Mouse (Mus musculus): ENCODE measurements around the gene Pgf.
A peak's percentile ranks its signal among the peaks of the same experiment; 100 is the strongest.

DNA sequence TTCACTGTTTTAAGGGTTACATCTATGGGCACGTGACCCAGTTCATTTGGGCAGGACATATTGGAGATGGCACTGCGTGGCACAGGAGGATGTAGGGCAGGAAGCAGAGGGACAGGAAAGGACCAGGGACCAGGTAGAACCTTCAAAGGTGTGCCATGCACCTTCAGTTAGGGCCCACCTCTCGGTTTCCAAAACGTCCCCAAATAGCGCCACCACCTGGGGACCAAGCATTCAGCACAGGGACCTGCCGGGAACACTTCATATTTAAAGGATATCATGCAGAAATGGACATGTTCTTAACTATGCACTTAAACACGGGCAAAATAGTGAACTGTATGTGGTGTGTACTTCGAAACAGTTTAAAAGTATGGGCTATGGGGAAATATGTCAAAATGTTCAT is 26.5 kb upstream of the Pgf start:
- TF ChIP-seq CTCF (IDR thresholded peaks at IDR 0.05; ENCODE audit: control insufficient read depth, insufficient read depth, insufficient read length), result peak; percentile 2
- TF ChIP-seq CEBPB (IDR thresholded peaks at IDR 0.05; ENCODE audit: low read depth), result no peak
- TF ChIP-seq MYOD1 (IDR thresholded peaks at IDR 0.05; ENCODE audit: control insufficient read depth, insufficient read length, low read depth), result no peak
- TF ChIP-seq MAX (IDR thresholded peaks at IDR 0.05), result no peak
- no peak for TF ChIP-seq MYOG (IDR thresholded peaks at IDR 0.05; ENCODE audit: control insufficient read depth, extremely low read depth, insufficient read length)
- no peak for TF ChIP-seq FOSL1 (IDR thresholded peaks at IDR 0.05; ENCODE audit: insufficient read depth, low read length, poor library complexity, severe bottlenecking)

Data from C2C12 (cell line).